Comparison of ENCODE assay signal across 17 mouse cellular contexts in the genomic region with DNA sequence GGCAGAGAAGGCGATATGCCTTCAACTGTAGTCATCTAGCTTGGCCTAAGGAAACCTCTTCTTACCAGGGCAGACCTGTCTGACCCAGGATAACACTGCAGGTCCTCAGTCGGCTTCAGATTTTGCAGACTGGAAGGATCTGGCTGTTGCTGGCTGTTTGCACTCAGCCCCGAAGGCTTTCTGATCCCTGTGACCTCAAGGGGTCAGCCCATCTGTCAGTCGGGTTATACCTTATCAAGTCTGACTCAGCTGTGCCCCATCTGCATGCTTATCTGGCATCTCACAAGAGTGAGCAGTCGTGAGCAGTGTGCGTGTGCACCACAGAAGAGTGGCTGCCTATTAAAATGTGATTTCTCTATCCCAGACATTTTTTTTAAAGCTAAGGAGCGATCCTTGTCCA. TPM values are rescaled to one million over a fixed set of nuclear protein-coding genes. Genes with fewer than 3 reads are reported as not detected.
A peak's percentile ranks its signal among the peaks of the same experiment; 100 is the strongest.
DNase-seq lines count a peak whose midpoint lies in the region; ATAC-seq lines count a peak whose summit lies in the region.
"Had no signal": no experiment of that assay in that cellular context is flagged by ENCODE, and none has a peak within 500 bp of the region (broad histone marks: within the 10 kb centered on the region; RNA-seq: fewer than 3 reads in every experiment).

No protein-coding gene starts in this region.

- H3K4me1 ChIP-seq in liver, embryonic 12.5 days: peaks cover 8% of the 10 kb centered on the region
- H3K4me1 ChIP-seq in midbrain, embryonic 16.5 days (ENCODE audit: control insufficient read depth, insufficient read depth, low read length): no peaks in the 10 kb centered on the region

- peak; percentile 43 to 62 for DNase-seq in adrenal gland, adult (ENCODE audit: inconsistent age in 2 of 2, low spot score in 1 of 2)
- DNase-seq in adrenal gland, postnatal 36 days: no peak
- DNase-seq in ES-CJ7 (ENCODE audit: low read depth, low spot score) (peak; percentile 51), adipocyte (ENCODE audit: low spot score) (no peak)
- peak; percentile 42 for DNase-seq in embryo, embryonic 9.5 days (ENCODE audit: extremely low spot score)
- no peak for DNase-seq in heart, postnatal 4 days
- DNase-seq: adrenal gland, adult 8-10 months; cerebellum, adult 8-10 months; gastrocnemius, postnatal 25 days; heart, postnatal 36 days; kidney, adult 18-20 months; kidney, postnatal 25 days; spleen, adult 18-20 months had no signal

- no peaks in the 10 kb centered on the region for H3K27me3 ChIP-seq in liver, embryonic 12.5 days (replicated peaks)
- no peaks in the 10 kb centered on the region for H3K27me3 ChIP-seq in midbrain, embryonic 16.5 days (ENCODE audit: control insufficient read depth, insufficient read depth, low read depth, low read length)

- no peak overlapping the region for H3K27ac ChIP-seq in liver, embryonic 12.5 days
- H3K27ac ChIP-seq in midbrain, embryonic 16.5 days (ENCODE audit: low read length): no peak overlapping the region
- H3K27ac ChIP-seq: macrophage had no signal

- H3K9ac ChIP-seq in liver, embryonic 12.5 days: no peak overlapping the region
- no peak overlapping the region for H3K9ac ChIP-seq in midbrain, embryonic 16.5 days (ENCODE audit: low read depth, low read length)

- H3K4me2 ChIP-seq in liver, embryonic 12.5 days: no peak overlapping the region
- H3K4me2 ChIP-seq in midbrain, embryonic 16.5 days (ENCODE audit: low read length): no peak overlapping the region
- H3K4me2 ChIP-seq: heart, embryonic 11.5 days had no signal

- H3K4me3 ChIP-seq in liver, embryonic 12.5 days: no peak overlapping the region
- H3K4me3 ChIP-seq in midbrain, embryonic 16.5 days (ENCODE audit: low read depth, low read length): no peak overlapping the region

- peak; percentile 85 for ATAC-seq in liver, embryonic 12.5 days
- ATAC-seq in midbrain, embryonic 16.5 days: no peak

- H3K36me3 ChIP-seq in liver, embryonic 12.5 days: peaks cover 3% of the 10 kb centered on the region
- peaks cover 24% of the 10 kb centered on the region for H3K36me3 ChIP-seq in midbrain, embryonic 16.5 days (ENCODE audit: control insufficient read depth, insufficient read depth, low read length)

- no peaks in the 10 kb centered on the region for H3K9me3 ChIP-seq in liver, embryonic 12.5 days (replicated peaks)
- no peaks in the 10 kb centered on the region for H3K9me3 ChIP-seq in midbrain, embryonic 16.5 days (replicated peaks; ENCODE audit: control insufficient read depth, low read length, poor library complexity, severe bottlenecking)

- 27% methylated on average over 7 of the region's 7 CpGs for WGBS in liver, embryonic 12.5 days (ENCODE audit: insufficient replicate concordance)
- WGBS in midbrain, embryonic 16.5 days: 62% methylated on average over 7 of the region's 7 CpGs

RNA-seq across cellular contexts. Expression of a gene that starts 13.3 kb away (rescaled TPM):
- total RNA-seq in adrenal gland, postnatal 36 days (2021): 100 to 1,000 TPM; 298 to 309 TPM
- polyA plus RNA-seq in liver, embryonic 12.5 days (2016; fragmentation: Nextera tagmentation; extraction: Ambion mirVana): 232 and 236 TPM in 2 replicates
- polyA plus RNA-seq in midbrain, embryonic 16.5 days (2015; fragmentation: Nextera tagmentation; extraction: Ambion mirVana): 208 and 215 TPM in 2 replicates
- total RNA-seq in heart, postnatal 4 days (2021): 100 to 1,000 TPM; 154 to 179 TPM

RNA-seq across cellular contexts. Expression of a gene that starts 46.7 kb away (rescaled TPM):
- 10 to 100 TPM; 49.7 to 51.3 TPM for total RNA-seq in adrenal gland, postnatal 36 days (2021)
- 3.8 and 3.9 TPM in 2 replicates for polyA plus RNA-seq in liver, embryonic 12.5 days (2016; fragmentation: Nextera tagmentation; extraction: Ambion mirVana)
- 26.1 and 31.7 TPM in 2 replicates for polyA plus RNA-seq in midbrain, embryonic 16.5 days (2015; fragmentation: Nextera tagmentation; extraction: Ambion mirVana)
- total RNA-seq in heart, postnatal 4 days (2021): 10 to 100 TPM; 23.9 to 24.6 TPM

Comparison
In these comparisons a context has a peak if more than half of its experiments do, and no peak if none do; other contexts are left out.
1. DNase-seq: peak in adrenal gland, adult (2 of 2), ES-CJ7 (single experiment) and embryo, embryonic 9.5 days (single experiment); none in adrenal gland, postnatal 36 days (0 of 2), adipocyte (single experiment) and heart, postnatal 4 days (single experiment).